Mouse (Mus musculus) pancreas, adult 10 weeks (tissue): ENCODE results near the gene B3gnt9. TPM values are rescaled to one million over a fixed set of nuclear protein-coding genes. Genes with fewer than 3 reads are reported as not detected.

ENCODE experiments used
- polyA plus RNA-seq: library from polyadenylated mRNA; stranded (reverse); fragments of 350-450 nt; fragmentation: Illumina TruSeq; extraction: RNeasy Lipid Tissue Mini Kit (QIAGEN cat#74804); gene quantifications from one replicate; pipeline ENCODE4 v1.2.3, GENCODE M21; 2015; ENCODE audit warnings: low read depth, low replicate concordance; ENCODE audit not compliant: insufficient read depth

B3gnt9 gene
- polyA plus RNA-seq: 3.1 TPM

DNA sequence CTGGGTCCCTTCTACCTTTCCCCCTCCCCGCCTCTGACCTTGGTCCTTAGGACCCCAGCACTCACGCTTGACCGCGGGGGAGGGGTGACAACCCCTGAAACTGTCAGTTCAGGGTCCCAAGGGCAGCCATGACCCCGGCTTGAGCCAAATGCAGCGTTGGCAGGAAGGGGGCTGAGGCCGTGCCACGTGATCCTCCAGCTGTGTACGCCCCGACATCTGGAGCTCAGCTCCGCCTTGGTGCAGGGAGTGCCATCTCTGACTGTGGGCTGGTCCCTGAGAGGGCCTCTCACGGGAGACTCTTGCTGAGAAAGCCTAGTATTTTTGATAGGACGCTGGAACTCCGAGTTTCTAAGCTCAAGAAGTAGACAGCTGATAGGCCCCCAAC, at the start of gene B3gnt9:
B3gnt9 (minus strand) TSS at position 188 of the 385 bp plus-strand sequence.

DNA sequence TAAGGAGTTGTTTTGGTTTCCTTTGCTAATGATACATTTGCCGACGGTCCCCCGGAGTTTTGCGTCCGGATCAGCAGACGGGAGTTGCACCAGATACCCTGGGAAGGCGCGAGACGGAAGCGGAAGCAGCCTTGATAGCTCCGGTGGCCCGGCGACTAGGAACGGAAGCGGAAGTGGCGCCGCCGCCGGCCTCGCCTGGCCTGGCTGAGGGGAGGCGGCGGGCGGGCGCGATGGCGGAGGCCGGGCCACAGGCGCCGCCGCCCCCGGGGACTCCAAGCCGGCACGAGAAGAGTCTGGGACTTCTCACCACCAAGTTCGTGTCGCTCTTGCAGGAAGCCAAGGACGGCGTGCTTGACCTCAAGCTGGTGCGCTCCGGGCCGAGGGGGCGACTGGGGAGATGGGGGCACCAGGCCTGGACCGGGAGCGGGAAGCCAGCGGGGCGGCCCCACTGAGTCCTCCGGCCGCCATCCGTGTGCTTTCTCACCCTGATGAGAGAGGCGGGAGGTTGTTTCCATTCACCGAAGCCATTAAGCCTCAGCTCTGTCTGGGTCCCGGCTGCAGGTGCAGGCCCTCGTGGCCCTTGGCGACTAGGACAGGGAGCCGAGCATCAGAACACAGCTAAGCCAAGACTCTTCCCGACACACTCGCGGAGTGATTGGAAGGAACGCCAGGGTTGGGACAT, 42.7 kb upstream of the B3gnt9 start, which contains the start of gene E2f4:
E2f4 (plus strand) TSS at position 153 of the 682 bp plus-strand sequence.

DNA sequence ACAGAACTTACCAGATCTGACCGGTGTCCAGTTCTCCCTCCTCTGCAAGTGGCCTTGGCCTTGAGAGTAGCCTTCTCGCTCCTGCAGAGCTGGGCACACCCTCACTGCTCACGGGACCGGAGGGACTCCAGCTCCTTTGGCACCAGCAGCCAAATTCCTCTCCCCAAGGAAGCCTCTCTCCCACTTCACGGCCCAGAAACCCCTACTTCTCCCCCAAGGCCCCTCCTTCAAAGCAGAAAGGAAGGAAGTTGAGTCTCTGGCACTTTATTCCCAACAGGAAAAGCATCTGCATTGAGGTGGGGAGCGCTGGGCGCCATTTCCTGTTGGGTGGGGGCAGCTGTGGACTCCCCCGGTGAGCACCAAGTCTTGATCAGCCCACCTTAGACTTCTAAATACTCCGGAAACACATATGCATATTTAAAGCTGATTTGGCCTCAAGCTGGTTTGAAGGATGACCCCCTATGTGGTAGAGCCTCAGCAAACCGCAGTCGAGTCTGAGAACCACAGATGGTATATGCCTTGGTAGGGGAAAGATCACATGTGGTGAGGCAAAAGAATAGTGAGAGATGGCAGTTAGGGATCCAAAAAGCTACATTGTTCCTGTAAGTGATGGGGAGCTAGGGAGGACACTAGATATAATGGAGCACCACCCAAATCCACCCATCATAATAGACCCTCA, 41.1 kb upstream of the B3gnt9 start, which contains the start of gene Exoc3l:
Exoc3l (minus strand) TSS at position 207 of the 679 bp plus-strand sequence.

DNA sequence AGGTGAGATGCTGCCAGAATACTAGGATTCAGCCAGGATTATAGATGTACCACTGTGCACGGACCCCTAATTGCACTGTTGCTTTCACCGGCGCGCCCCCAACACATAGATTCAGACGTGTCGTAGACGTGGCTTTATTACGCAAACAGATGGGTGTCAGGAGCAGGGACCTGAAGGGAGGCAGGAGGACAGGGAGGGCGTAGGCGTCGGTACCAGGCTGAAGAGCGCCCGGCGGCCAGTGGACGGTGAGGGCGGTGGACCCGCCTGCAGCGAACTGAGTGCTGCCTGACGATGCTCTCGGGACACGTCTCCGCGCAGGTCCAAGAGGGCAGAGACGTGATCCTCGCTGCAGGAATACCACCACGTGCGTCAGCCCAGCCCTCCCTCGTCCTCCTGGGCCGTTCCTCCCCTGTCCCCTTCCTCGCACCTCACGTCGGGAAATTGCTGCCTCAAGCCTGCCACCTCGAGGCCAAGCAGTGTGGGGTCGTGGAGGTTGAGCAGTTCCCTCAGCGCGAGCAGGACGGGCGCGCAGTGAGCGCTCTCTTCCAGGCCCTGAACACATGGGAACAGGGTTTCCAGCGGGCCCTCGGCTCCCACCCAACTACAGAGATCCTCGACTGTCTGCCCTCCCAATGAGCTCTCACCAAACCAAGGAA, 35.0 kb upstream of the B3gnt9 start, which contains the start of gene 4931428F04Rik:
4931428F04Rik (minus strand) TSS at position 60 of the 656 bp plus-strand sequence.

DNA sequence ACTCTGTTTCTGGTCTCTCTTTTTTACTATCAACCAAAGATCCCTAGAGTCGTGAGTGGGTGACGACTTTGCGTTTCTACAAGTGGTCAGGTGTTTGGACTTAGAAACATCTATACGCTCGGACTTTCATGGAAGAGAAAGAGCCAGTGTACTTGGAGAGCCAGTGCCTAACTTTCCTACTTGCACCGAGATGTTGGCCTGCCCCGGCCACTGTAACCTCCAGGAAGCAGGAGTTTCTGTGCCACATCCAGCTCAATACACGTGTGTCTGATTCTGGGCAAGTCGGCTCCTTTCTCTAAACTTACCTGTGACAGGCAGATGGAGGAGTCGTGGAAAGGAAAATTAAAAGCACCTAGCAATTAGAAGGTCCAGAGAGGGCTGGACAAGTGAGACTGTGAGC, 20.9 kb upstream of the B3gnt9 start, which contains the start of gene Nol3:
Nol3 (plus strand) TSS at position 301 of the 400 bp plus-strand sequence.

DNA sequence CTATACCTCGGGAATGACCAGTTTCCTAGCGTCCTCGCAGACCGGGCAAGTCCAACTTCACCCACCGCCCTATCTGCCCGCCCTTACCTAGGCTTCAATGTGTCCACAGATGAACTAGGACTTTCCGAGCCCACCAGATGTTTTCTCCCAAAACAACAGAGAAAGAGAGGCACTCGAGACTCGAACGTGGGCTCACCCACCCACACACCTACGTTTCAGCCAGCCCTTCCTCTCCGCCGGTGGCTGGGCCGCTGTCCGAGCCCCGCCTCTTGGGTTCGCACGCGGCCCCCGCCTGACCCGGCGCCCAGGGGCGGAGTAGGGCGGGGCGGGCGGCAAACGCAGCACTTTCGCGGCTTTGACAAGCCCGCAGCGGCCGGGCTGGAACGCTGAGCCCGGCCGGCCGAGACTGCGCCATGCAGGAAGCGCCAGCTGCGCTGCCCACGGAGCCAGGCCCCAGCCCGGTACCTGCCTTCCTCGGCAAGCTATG, 14.6 kb upstream of the B3gnt9 start, which contains the start of gene Hsf4:
Hsf4 (plus strand) TSS at position 341 of the 487 bp plus-strand sequence.

DNA sequence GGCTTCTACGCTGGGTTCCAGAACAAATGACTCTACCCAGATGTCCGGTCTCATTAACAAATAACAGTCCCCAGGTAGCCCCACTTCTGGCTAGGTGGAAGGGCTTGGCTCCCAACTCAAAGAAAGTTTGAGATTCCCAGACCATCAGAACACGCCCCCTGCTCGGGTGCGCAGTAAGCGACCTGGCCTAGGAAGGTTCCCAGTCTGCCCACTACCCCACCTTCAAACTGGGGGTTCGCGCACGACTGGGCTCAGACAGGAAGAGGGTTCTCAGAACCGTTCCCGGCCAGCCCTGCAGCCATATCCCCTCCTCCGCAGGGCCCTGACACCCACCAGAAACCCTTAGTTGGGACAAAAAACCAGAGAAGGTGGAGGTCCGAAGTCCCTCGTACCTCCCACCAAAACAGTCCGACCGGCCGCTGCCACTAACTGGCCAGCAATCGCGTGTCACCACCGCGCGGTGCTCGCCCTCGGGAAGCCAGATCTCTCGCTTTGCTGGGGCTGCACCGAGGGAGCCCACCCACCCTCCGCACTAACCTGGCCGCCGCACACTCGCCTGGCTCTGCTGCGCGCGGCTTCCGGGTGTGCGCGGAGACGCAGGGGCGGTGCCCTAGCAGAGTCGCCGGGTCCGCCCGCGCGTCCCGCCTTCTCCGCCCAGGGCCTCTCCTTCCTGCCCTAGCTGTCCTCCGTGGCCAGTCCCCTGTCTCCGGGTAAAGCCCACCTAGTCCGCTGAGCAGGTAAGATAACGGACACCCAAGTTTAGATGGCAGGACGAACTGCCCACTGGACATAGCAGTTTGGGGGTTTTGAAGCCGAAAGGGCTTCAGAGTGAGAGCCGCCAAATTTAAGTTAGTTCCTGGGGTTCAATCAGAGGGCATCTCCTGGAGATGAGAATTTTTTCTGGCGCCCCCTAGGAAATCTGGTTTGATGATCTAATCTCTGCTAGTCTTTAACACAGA, 9.3 kb upstream of the B3gnt9 start, which contains the start of the genes Tradd and Fbxl8:
Tradd (minus strand) TSS at position 586 of the 959 bp plus-strand sequence.
Fbxl8 (plus strand) TSS at position 625 of the 959 bp plus-strand sequence.

DNA sequence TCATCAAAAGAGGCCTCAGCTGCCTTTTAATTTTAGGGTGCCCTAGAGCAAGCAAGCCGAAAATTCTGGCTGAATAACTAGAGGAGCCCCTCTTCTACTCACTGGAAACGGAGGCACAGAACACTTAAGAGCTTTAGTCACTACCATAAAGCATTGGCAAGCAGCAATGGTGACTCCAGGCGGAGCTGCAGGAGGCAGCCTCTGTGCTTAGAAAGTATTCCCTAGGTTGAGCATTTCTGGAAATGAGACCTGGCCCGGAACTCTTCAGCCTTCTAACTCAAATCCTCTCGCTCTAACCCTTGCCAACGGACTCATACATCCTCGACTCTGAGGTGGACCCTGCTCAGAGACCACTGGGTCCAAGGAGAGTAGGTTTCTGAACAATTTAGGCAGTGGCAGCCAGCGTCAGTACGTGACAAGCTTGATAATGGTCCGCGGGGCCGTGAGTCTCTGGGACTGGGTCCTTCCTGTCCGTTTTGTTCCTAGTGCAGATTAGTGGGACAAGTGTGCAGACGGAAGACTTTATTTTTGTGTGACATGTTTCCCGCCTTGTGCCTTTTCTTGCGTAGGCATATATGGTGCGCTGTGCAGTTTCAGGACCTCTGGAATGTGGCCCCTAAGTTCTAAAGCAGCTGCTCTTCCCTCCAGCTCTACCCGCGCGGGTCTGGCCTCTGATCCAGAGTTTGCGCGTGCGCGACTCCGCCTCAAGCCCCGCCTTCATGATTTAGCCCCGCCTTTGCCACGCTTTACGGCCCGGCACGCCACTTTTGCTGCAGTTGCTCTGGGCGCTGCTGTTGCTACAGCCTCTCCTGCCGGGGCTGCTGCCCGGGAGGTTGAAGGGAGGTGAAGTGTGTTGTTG, 30.3 kb downstream of the B3gnt9 start, which contains the start of gene D230025D16Rik:
D230025D16Rik (plus strand) TSS at position 733 of the 859 bp plus-strand sequence.

Other genes with a start within 250 kb of the B3gnt9 start
- gene Ces3a, start 206.6 kb downstream of the B3gnt9 start, polyA plus RNA-seq: not detected
- not detected for gene Ces3b, start 171.4 kb downstream of the B3gnt9 start, polyA plus RNA-seq
- gene Ces4a, start 123.4 kb downstream of the B3gnt9 start, polyA plus RNA-seq: not detected
- gene Cbfb, start 84.5 kb downstream of the B3gnt9 start, polyA plus RNA-seq: 4.9 TPM
- 9.7 TPM for gene D230025D16Rik, start 30.0 kb downstream of the B3gnt9 start, polyA plus RNA-seq
- gene Tradd, start 9.5 kb upstream of the B3gnt9 start, polyA plus RNA-seq: 5.1 TPM
- 1.3 TPM for gene Fbxl8, start 9.5 kb upstream of the B3gnt9 start, polyA plus RNA-seq
- gene Hsf4, start 14.6 kb upstream of the B3gnt9 start, polyA plus RNA-seq: 2.9 TPM
- gene Nol3, start 21.0 kb upstream of the B3gnt9 start, polyA plus RNA-seq: 0.33 TPM
- 0.63 TPM for gene 4931428F04Rik, start 34.7 kb upstream of the B3gnt9 start, polyA plus RNA-seq
- gene Exoc3l, start 40.9 kb upstream of the B3gnt9 start, polyA plus RNA-seq: 5.2 TPM
- 15.0 TPM for gene E2f4, start 42.5 kb upstream of the B3gnt9 start, polyA plus RNA-seq
- 15.3 TPM for gene Elmo3, start 50.4 kb upstream of the B3gnt9 start, polyA plus RNA-seq
- gene Lrrc29, start 71.1 kb upstream of the B3gnt9 start, polyA plus RNA-seq: 2.0 TPM
- gene Tmem208, start 71.2 kb upstream of the B3gnt9 start, polyA plus RNA-seq: 35.7 TPM
- gene Fhod1, start 92.8 kb upstream of the B3gnt9 start, polyA plus RNA-seq: 7.3 TPM
- gene Slc9a5, start 93.7 kb upstream of the B3gnt9 start, polyA plus RNA-seq: 0.61 TPM
- gene Plekhg4, start 118.1 kb upstream of the B3gnt9 start, polyA plus RNA-seq: not detected
- not detected for gene Kctd19, start 158.3 kb upstream of the B3gnt9 start, polyA plus RNA-seq
- 1.6 TPM for gene Lrrc36, start 158.4 kb upstream of the B3gnt9 start, polyA plus RNA-seq
- gene Tppp3, start 216.4 kb upstream of the B3gnt9 start, polyA plus RNA-seq: 31.3 TPM
- 13.1 TPM for gene Zdhhc1, start 241.7 kb upstream of the B3gnt9 start, polyA plus RNA-seq